In the genomic region with DNA sequence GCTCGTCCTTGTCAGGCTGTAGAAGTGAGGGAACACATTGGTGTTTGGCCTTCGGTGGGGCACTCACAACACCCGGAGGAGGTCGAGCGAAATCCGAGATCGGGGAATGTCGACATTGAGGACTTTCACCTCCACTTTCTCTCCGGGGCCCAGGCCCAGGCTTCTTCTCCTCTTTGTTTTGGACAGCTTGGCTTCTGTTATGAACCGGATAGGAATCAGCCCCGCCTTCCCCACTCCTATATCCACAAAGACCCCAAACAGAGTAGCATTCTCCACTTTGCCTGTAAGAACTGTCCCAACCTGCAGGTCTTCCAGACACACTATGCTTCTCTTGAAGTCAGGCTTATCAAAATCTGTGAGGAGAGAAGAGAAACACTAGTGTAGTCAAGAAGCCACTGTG, we compare ENCODE assay signal across 19 mouse cellular contexts.
DNase-seq lines count a peak whose midpoint lies in the region; ATAC-seq and TF ChIP-seq lines count a peak whose summit lies in the region.
"Had no signal": no experiment of that assay in that cellular context is flagged by ENCODE, and none has a peak within 500 bp of the region (broad histone marks: within the 10 kb centered on the region; RNA-seq: fewer than 3 reads in every experiment).

No protein-coding gene starts in this region.

- peaks cover 27% of the 10 kb centered on the region for H3K4me1 ChIP-seq in kidney, embryonic 15.5 days
- H3K4me1 ChIP-seq in midbrain, embryonic 11.5 days (ENCODE audit: control insufficient read depth, insufficient read depth, low read length): no peaks in the 10 kb centered on the region
- no peaks in the 10 kb centered on the region for H3K4me1 ChIP-seq in midbrain, postnatal 0 days (ENCODE audit: insufficient read depth, low read length)
- peaks cover 43% of the 10 kb centered on the region for H3K4me1 ChIP-seq in embryonic facial prominence, embryonic 10.5 days
- no peaks in the 10 kb centered on the region for H3K4me1 ChIP-seq in thymus, adult 2 months (replicated peaks; ENCODE audit: control insufficient read depth, insufficient read depth, low read length)
- H3K4me1 ChIP-seq: forebrain, embryonic 13.5 days; forebrain, embryonic 15.5 days had no signal

- TF ChIP-seq CTCF in midbrain, postnatal 0 days (IDR thresholded peaks at IDR 0.05): no peak
- TF ChIP-seq CTCF in thymus, adult 2 months (IDR thresholded peaks at IDR 0.05; ENCODE audit: borderline replicate concordance, control insufficient read depth, extremely low read depth, insufficient read depth, low read length, poor library complexity): no peak

- 62% methylated on average over 11 of the region's 11 CpGs for WGBS in kidney, embryonic 15.5 days
- WGBS in midbrain, embryonic 11.5 days: 89% methylated on average over 11 of the region's 11 CpGs
- 89% methylated on average over 11 of the region's 11 CpGs for WGBS in midbrain, postnatal 0 days
- WGBS in embryonic facial prominence, embryonic 10.5 days: 78% methylated on average over 11 of the region's 11 CpGs
- WGBS in thymus, adult 2 months: 85% methylated on average over 11 of the region's 11 CpGs

- H3K36me3 ChIP-seq in kidney, embryonic 15.5 days: no peaks in the 10 kb centered on the region
- no peaks in the 10 kb centered on the region for H3K36me3 ChIP-seq in midbrain, embryonic 11.5 days (ENCODE audit: control insufficient read depth, insufficient read depth, low read length)
- H3K36me3 ChIP-seq in midbrain, postnatal 0 days (ENCODE audit: insufficient read depth, low read length): no peaks in the 10 kb centered on the region; the same call in 1 of the 2 replicates
- peaks cover 26% of the 10 kb centered on the region for H3K36me3 ChIP-seq in embryonic facial prominence, embryonic 10.5 days (replicated peaks)
- H3K36me3 ChIP-seq in thymus, adult 2 months (ENCODE audit: control insufficient read depth, insufficient read depth, low read length): no peaks in the 10 kb centered on the region
- H3K36me3 ChIP-seq: forebrain, embryonic 15.5 days had no signal

- H3K27ac ChIP-seq in kidney, embryonic 15.5 days: peak overlapping the region; percentile 54; the same call in 1 of the 2 replicates
- no peak overlapping the region for H3K27ac ChIP-seq in midbrain, embryonic 11.5 days (ENCODE audit: low read depth, low read length)
- no peak overlapping the region for H3K27ac ChIP-seq in midbrain, postnatal 0 days (ENCODE audit: low read depth, low read length)
- 0 out of 2 replicates have a peak overlapping the region, but pooled peaks have one; percentile 4 for H3K27ac ChIP-seq in embryonic facial prominence, embryonic 10.5 days (replicated peaks)
- H3K27ac ChIP-seq in thymus, adult 2 months (ENCODE audit: control insufficient read depth, insufficient read depth, low read length): no peak overlapping the region
- H3K27ac ChIP-seq: forebrain, embryonic 13.5 days; forebrain, embryonic 15.5 days had no signal

- TF ChIP-seq POLR2A in thymus, adult 2 months (IDR thresholded peaks at IDR 0.05; ENCODE audit: control insufficient read depth, extremely low read depth, insufficient read depth, low read length, poor library complexity): no peak

- ATAC-seq in kidney, embryonic 15.5 days (replicated peaks; ENCODE audit: low FRiP score): no peak
- no peak for ATAC-seq in midbrain, embryonic 11.5 days (ENCODE audit: low FRiP score)
- ATAC-seq in midbrain, postnatal 0 days (ENCODE audit: low FRiP score): no peak
- ATAC-seq: activated CD4-positive, CD25-positive, alpha-beta regulatory T cell, adult 4 months; forebrain, embryonic 13.5 days; forebrain, embryonic 15.5 days; forebrain, postnatal 0 days had no signal

- H3K9ac ChIP-seq in kidney, embryonic 15.5 days: no peak overlapping the region
- H3K9ac ChIP-seq in midbrain, embryonic 11.5 days (ENCODE audit: low read length): no peak overlapping the region
- H3K9ac ChIP-seq in midbrain, postnatal 0 days (replicated peaks; ENCODE audit: low read length, poor library complexity, severe bottlenecking): no peak overlapping the region
- H3K9ac ChIP-seq: forebrain, embryonic 13.5 days; forebrain, embryonic 15.5 days; forebrain, postnatal 0 days had no signal

- no peaks in the 10 kb centered on the region for H3K9me3 ChIP-seq in kidney, embryonic 15.5 days (replicated peaks)
- H3K9me3 ChIP-seq in midbrain, embryonic 11.5 days (ENCODE audit: control insufficient read depth, low read length): no peaks in the 10 kb centered on the region; the same call in 1 of the 2 replicates
- H3K9me3 ChIP-seq in midbrain, postnatal 0 days (ENCODE audit: low read length): no peaks in the 10 kb centered on the region
- no peaks in the 10 kb centered on the region for H3K9me3 ChIP-seq in embryonic facial prominence, embryonic 10.5 days
- H3K9me3 ChIP-seq: forebrain, embryonic 15.5 days had no signal

- no peaks in the 10 kb centered on the region for H3K27me3 ChIP-seq in kidney, embryonic 15.5 days
- H3K27me3 ChIP-seq in midbrain, embryonic 11.5 days (ENCODE audit: control insufficient read depth, insufficient read depth, low read length): no peaks in the 10 kb centered on the region
- no peaks in the 10 kb centered on the region for H3K27me3 ChIP-seq in midbrain, postnatal 0 days (ENCODE audit: insufficient read depth, low read length)
- no peaks in the 10 kb centered on the region for H3K27me3 ChIP-seq in embryonic facial prominence, embryonic 10.5 days (replicated peaks; ENCODE audit: low read depth, poor library complexity, severe bottlenecking)
- no peaks in the 10 kb centered on the region for H3K27me3 ChIP-seq in thymus, adult 2 months (ENCODE audit: control insufficient read depth, insufficient read depth, low read length)
- H3K27me3 ChIP-seq: forebrain, embryonic 13.5 days; forebrain, embryonic 15.5 days had no signal

- no peak overlapping the region for H3K4me2 ChIP-seq in kidney, embryonic 15.5 days
- H3K4me2 ChIP-seq in midbrain, embryonic 11.5 days: no peak overlapping the region
- no peak overlapping the region for H3K4me2 ChIP-seq in midbrain, postnatal 0 days (ENCODE audit: low read depth, low read length, poor library complexity, severe bottlenecking)
- H3K4me2 ChIP-seq: forebrain, embryonic 13.5 days; forebrain, embryonic 15.5 days had no signal

- H3K4me3 ChIP-seq in kidney, embryonic 15.5 days (replicated peaks): no peak overlapping the region
- no peak overlapping the region for H3K4me3 ChIP-seq in midbrain, embryonic 11.5 days (ENCODE audit: low read depth, low read length)
- no peak overlapping the region for H3K4me3 ChIP-seq in midbrain, postnatal 0 days (ENCODE audit: low read depth, low read length)
- H3K4me3 ChIP-seq in embryonic facial prominence, embryonic 10.5 days: no peak overlapping the region
- no peak overlapping the region for H3K4me3 ChIP-seq in thymus, adult 2 months (ENCODE audit: control insufficient read depth, insufficient read depth, low read length)
- H3K4me3 ChIP-seq: forebrain, embryonic 13.5 days; forebrain, embryonic 15.5 days had no signal

- DNase-seq in kidney, postnatal 4 days: no peak
- peak; percentile 83 for DNase-seq in midbrain, embryonic 11.5 days (ENCODE audit: low spot score, missing footprints)
- DNase-seq in midbrain, postnatal 0 days (ENCODE audit: low spot score): no peak
- DNase-seq in embryonic facial prominence, embryonic 10.5 days (ENCODE audit: low spot score): no peak
- DNase-seq in thymus, adult 2 months: no peak
- no peak for DNase-seq in frontal cortex, postnatal 10 days (ENCODE audit: low spot score in 2 of 2)
- DNase-seq: adrenal gland, adult 8-10 months; adrenal gland, postnatal 14 days; adrenal gland, postnatal 36 days; cerebellum, adult 11-12 months; cerebellum, adult 2 months; cerebellum, adult 9-10 months; cerebellum, postnatal 10 days; cerebellum, postnatal 25 days; forebrain, postnatal 0 days had no signal

Comparison
In these comparisons a context has a peak if more than half of its experiments do, and no peak if none do; other contexts are left out.
1. H3K27ac ChIP-seq: peak in kidney, embryonic 15.5 days (single experiment) and embryonic facial prominence, embryonic 10.5 days (single experiment); none in midbrain, embryonic 11.5 days (single experiment), midbrain, postnatal 0 days (single experiment) and thymus, adult 2 months (single experiment).